Mouse (Mus musculus) B cell, adult 2 months (primary cell): ENCODE data around the gene Slc25a30.
"Not testable (repeated sequence)": the region's sequence is repeated elsewhere in the genome, so short reads cannot be mapped to it uniquely, and the experiment has no call there.

Experiments used
- DNase-seq, 2 experiments: peaks; one replicate each; pipeline ENCODE4 v3.0.0; 2022

The Slc25a30 gene

DNA sequence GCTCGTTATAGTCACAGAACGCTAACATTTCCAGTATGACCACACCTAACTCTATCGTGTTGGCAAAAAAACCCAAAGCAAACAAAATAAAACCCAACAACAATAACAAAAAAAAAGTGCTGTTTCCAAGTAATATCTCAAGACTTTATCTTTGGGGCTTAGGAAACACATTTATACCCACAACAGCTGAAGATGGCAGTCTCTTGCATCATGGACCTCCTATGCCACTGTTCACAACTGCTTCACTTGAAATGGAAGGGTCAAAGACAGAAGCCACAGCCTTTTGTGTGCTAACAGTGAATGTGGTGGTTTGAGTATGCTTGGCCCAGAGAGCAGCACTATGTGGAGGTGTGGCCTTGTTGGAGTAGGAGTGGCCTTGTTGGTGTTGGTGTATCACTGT, 4.5 kb upstream of the Slc25a30 start:
- no peak for DNase-seq

DNA sequence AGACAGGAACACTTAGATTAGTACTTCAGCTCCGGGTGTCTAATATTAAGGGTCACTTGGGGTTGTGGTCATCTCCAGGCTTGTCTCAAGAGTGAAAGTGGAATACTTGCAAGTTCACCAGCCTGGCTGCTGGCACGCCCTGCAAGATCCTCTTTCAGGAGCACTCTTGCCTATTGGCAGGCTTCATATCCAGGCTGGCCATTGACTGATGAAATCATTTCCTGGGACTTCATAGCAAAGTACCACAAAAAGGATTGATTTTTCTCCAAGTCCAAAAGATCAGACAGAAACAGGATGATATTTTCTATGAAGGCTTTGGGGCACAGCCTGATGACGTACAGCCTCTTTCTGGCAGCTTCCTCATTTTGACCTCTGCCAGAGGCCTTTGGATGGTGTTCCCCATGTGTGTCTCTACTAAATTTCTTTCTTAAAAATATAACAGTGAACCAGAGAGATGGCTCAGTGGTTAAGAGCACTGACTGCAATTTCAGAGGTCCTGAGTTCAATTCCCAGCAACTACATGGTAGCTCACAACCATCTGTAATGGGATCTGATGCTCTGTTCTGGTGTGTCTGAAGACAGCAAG, 3.7 kb upstream of the Slc25a30 start:
- no peak for DNase-seq

DNA sequence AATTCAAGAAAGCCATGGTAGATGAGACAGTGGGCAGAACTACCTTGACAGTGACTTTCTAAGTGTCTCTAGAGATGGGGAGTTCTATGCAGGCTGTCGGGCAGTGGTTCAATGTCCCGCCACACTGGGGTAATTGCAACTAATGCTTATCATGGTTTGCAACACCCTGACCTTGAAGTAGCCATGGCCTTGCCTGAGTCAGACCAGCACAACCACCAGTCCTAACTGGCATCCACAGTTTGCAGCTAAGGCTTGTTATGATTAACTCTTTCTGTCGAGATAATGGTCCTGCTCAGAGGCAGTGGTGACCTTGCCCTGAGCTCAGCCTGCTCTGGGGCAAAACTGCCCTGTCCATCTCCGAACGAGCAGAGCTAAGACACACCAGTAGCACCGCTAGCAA, 2.5 kb upstream of the Slc25a30 start:
- no peak for DNase-seq

DNA sequence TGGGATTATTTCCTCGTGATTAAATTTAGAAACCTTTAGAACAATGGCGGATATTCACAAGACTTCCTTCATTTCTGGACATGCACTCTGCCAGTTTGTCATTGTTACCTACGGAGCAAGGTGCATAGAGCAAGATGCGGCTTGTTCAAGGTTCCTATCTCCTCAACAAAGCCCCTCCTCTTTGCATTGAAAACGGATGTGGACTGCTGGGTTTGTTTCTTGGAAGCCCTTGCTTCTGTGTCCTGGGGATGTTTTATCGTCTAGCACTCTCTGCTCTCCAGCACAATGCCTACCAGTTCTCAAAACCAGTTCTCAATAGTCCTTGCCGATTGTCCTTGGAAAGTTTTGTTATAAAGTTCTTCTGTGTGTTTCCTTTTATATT, 948 bp upstream of the Slc25a30 start:
- DNase-seq = no peak

DNA sequence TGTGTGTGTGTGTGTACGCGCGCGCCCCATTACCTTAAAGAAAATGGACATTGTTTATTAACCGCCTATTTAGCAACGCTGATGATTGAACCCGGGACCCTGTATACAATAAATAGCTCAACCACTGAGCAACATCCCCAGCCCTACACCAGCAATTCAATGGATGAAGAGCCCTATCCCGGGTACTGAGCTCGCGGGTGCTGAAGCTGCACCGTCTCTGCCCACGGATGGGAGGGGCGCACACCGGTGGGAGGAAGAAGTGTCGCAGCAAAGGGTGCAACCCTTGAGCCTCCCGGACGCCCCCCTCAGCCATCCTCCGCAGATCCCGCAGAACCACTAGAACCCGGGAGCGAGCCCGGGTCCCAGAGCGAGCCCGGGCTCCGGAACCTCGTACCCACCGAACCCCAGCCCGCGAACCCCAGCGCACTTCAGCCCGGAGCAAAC, 391 bp downstream of the Slc25a30 start:
- DNase-seq = peak; percentile 70 to 72

DNA sequence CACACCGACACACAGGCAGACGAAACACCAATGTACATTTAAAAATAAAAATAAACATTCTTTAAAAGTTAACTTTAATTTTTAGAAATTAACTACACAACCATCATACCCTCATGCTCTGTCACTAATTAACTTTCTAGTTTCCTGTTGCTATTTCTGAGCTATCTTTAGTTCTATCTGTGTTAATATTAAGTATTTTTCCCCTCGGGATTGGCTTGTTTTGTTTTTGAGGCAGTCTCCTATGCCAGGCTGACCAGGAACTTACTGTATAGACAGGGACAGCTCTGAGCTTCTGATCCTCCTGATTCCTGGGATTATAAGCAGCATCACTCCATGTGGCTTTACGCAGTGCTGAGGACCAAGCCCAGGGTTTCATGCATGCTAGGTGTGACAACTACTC, 6.9 kb downstream of the Slc25a30 start:
- no peak for DNase-seq

DNA sequence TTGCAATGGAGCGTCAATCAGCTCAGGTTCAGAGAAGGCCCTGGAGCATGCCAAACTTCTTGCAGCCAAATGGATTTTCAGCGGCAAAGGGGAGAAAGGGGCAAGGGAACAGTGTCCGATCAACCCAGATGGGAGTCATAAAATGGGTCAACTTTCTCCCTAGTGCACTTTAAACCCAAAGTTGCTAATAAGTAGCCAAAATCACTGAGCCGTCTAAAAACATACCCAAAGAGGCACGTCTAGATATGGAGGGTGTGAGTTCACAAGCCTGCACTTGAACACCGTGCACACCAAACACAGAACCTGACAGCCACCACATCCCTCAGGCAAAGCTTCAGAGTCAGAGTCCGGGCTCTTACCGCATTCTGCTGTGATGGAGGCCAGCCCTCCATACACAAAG, 10.2 kb downstream of the Slc25a30 start:
- no peak for DNase-seq

DNA sequence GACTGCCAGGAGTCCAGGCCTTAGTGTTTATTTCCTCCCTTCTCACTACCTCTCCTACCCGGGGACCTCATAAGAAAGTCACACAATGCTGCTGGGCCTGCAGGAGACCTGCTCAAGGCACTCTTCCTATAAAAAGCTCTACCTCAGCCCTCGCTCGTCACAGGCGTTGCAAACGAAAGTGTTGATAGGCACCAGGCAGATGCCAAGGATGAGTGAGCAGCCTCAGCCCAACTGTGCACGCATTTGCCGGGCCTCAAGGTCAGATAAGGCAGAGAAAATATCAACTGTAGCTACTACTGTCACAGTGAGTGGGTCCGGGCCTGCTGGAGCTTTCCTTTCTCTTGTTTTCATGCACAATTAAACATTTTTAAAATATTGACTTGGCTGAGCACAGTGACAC, 13.4 kb downstream of the Slc25a30 start:
- no peak for DNase-seq

DNA sequence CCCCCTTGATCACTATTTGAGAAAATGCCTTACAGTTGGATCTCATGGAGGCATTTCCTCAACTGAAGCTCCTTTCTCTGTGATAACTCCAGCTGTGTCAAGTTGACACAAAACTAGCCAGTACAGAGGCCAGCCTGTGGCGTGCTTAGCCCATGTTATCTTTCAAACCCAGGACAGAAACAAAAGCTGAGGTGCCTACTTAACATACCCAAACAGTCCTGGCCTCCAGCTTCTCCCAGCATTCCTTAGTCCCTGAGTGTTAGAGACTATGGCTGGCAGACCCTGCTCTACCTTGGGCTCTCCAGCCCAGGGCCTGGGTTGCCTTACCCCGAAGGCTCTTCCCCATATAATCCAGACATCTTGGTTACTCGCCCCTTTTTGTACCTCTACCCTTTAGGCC, 14.4 kb downstream of the Slc25a30 start:
- not testable (repeated sequence) for DNase-seq

DNA sequence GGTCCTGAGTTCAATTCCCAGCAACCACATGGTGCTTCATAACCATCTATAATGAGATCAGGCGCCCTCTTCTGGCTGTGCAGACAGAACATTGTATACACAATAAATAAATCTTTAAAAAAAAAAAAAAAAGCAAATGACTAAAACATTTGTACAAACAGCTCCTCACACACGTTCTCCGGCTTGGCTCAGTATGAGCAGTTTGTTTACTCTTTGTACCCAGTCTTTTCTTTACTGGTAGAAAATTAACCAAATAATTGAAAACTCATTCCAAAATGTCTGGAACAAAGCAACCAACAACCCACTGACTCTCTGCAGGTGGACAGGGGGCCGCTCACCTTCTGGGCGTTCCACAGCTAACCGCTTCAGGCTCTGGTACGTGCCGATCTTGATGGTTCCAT, 15.7 kb downstream of the Slc25a30 start:
- peak in 1 of 2 experiments; percentile 12 for DNase-seq

DNA sequence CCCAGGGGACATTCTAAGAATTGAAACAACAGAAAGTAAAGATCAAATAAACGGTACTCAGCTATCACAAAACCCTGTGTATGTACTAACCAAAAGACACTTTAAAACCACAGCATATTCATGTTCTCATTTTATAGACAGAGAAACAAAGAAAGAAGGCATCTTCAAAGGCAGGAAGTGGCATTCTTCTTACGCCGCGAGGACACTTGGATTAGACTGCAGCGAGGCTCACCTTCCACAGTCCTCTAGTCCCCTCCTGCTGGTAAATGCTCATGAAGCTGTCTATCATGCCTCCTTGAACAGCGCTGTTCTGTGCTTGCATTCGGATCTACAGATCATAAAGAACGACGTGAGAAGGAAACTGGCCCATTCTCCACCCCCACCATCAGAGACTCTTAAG, 17.5 kb downstream of the Slc25a30 start:
- DNase-seq = no peak

DNA sequence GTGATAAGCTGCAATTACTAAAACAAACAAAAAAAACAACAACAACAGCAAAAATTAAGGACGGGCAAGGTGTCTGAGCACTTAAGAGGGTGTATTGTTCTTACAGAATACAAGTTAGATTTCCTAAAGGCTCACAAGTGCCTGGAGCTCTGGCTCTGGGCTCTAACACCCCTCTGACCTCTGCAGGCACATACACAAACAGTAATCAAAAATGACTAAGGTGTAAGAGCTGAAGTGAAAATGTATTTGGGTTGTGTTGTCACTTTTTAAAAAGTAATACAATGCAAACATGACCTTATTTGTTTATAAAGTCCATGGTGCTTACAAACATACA, 18.6 kb downstream of the Slc25a30 start:
- no peak for DNase-seq

DNA sequence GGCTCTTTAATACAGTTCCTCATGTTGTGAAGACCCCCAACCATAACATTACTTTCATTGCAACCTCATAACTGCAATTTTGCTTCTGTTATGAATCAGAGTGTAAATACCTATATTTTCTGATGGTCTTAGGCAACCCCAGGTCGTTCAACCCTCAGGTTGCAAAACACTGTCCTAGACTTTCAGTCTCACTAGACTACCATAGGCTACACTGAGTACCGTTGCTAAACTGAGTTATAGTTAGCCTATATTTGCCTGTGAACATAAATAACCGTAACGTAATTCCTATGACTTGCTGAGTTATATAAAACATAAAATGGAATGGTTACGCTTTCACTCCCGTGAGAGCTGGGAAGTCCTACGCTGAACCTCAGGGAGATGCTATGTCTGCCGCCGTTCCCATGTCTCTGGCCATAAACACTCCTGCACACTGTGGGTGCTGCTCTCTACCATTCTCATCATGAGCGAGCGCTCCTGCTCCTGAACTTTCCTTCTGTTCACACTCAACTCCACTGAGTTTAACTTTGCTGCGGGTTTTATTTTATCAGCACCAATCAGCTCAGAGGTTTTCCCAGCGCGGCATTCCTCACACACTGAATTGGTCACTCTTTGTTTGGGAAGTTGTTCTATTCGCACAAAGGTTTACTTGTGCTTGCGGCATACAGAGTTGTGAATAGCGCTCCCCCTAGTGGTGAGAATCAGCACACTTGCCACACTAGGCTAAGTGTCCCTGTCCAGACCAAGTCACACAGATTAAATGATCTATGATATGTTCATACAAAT, 19.2 kb downstream of the Slc25a30 start:
- DNase-seq = peak; percentile 71 to 73

DNA sequence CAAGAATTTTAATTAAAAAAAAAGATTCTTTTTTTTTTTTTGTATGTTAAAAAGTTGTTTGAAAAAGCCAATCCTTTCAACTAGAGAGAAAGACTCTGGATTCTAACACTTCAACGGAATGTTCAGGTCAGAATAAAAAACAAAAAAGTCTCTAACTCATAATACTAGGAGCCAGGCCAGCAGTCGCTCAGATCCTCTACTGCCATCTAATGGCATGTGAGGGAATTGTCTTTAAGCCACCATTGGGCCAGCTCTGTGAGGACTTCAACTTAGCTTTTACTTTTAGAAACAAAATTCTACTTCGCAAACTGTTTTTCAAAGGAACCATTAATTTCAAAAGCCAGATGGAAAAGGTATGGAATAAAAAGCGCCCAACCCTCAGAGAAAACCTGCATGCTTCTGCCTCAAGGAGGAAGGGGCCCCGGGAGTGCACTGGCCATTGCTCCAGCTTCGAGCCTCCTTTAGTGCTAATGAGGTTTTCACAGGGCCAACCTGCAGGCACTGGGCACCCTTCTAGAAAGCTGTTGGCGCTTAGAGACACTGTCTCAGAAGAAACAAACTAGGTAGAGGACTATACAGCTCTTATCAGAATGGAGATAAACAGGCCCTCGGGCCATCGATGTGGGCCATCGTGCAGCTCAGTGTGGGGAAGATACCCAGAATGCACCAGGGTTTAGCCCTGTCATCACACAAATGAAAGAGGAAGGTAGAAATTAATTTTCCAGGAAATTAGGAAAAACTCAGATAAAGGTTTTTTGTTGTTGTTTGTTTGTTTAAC, 25.6 kb downstream of the Slc25a30 start:
- DNase-seq = peak; percentile 55 to 59

DNA sequence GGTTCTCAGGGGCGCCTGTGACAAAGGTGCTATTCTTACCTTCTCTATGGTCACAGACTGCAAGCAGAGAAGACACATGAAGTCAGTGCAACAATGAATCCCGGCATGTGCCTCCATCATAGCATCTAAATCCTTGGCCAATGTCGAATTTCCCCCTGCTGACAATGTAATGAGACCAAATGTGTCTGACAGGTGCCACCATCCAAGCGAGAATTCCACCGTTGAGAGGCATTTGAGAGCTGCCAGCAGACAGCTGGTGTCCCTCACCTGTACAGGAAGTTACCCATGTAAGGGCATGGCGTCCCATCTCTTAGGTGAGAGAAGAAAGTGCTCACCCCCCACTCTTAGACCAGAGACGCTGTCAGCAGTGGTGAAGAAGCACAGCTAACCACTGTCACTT, 28.4 kb downstream of the Slc25a30 start:
- DNase-seq = no peak

DNA sequence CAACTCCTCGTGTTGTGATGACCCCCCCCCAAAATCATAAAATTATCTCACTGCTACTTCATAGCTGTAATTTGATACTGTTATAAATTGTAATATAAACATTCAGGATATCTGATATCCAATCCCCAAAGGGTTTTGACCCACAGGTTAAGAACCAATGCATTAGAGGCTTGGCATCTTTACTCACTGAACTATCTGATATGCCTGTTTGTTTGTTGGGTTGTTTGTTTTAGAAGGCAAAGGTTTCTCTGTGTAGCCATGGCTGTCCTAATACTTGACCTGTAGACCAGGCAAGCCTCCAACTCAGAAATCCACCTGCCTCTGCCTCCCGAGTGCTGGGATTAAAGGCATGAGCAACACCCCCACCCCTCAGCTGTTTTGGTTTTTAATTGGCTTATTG, 29.0 kb downstream of the Slc25a30 start:
- DNase-seq = no peak

DNA sequence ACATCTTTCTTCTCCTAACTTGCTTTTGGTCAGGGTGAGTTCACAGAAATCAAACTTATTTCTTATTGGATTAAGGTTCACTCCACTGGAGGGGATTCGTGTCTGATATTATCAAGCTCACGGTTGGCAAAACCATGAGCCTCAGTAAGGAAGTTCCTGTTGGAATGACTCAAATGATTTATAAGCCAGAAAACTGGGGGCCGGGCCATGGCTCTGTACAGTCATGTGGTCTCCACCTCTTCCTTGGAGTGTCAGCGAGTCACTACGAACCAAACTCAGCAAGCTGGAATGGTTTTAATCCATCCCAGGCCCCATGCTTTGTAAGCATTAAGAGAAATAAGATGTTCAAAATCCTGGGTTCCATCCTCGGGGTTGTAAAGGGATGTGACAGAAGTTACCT, 29.9 kb downstream of the Slc25a30 start:
- DNase-seq = no peak

DNA sequence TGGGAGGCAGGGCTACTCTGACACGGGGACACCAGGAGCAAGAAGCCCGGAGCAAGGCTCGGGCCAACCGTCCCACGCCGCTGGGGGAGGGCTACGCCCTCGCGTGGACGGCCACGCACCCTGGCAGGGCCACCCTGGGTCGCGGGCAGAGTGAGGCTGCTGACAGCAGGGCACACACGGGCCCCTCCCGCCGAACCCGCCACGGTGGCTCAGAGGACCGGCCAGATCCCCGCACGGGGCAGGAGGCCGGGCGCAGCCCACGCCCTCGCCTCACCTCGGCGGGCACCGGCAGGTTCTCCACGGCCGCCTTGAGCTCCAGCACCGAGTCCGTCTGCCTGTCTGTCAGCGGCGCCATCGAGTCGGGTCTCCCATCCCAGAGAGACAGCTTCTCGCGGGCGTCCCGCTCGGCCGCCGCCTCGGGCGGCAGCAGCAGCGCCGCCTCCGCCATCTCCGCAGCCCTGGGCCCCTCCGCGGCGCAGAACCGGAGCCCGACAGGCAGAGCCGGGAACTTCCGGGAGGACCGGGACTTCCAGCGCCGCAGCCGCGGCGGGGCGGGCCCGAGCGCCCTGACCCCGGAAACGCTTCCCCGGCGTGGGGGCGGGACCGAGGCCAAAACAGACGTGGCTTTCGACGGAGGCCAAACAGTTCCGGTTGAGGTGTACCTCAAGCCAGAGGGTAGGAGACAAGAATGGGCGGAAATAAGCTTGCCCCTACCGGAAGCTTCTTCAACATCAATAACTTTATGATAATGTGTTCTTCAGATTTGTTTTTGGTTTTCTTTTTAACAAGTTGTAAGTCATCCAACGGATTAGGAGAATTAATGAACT, 32.6 kb downstream of the Slc25a30 start, which contains the start of gene Cog3:
Gene Cog3 (minus strand): TSS at position 527 of the 827 bp plus-strand sequence.
- peak; percentile 97 to 98 for DNase-seq

DNA sequence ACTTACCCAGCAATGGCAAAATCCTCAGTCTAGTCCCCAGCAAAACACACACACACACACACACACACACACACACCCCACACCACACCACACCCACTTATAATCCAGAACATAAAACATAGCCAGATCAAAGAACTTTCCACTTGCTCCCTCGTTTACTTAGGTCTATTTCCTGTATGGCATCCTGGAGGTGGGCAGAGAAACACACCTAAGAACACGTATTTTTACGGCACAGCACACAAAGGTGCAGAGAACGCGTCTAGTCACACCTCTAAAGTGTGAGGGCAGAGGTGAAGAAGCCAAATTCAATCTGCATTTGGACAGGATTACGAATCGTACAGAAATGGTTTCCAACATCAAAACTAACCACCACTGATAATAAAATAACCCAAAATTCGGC, 33.6 kb downstream of the Slc25a30 start:
- no peak for DNase-seq

DNA sequence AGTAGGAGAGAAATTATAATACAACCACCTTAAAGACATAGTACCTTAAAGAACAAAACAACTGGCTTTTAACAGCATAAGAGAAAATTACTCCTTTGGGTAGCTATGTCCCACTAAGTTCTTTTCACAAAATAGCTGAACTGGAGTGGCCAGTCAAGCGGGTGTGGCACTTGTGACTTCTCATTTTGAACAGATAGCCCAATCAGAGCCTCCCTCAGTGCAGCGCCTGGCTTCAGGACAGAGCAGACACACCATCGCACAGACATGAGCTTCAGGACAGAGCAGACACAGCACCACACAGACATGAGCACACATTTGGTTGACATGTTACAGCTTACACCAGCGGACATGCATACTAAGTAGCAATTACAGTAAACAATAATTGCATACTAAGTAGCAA, 35.8 kb downstream of the Slc25a30 start:
- DNase-seq = no peak

DNA sequence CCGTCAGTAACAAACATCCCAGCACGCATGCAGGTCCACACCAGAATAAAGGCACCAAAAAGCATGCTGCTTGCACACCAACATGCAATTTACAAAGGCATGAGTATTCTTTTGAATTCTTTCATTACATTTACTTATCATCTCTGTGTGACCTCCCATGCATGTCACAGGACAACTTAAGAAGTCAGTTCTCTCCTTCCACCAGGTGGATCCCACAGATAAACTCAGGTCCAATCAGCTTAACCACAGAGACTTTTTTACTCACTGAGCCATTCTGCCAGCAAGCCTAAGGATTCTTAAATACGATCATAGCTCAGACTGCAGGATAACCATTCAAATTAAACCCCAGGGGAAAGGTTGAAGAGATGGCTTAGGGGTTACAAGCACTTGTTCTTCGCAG, 37.7 kb downstream of the Slc25a30 start:
- no peak for DNase-seq

DNA sequence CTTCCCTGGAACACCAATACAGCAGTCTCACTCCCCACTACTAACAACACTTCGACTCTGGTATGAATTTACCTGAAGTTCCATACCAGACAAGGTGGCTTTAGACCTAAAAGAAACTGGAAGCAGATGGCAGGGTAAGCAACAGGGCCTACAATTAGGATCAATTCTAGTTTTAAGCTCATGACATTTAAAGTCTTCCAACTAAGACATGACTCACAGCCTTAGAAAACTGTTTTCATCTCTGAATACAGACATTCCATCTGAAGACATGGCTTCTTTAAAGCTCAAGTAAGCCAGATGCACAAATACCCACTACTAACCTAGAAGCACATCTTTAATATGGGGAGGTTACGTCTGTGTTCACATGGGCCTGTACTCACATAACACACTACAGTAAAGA, 38.9 kb downstream of the Slc25a30 start:
- no peak for DNase-seq

DNA sequence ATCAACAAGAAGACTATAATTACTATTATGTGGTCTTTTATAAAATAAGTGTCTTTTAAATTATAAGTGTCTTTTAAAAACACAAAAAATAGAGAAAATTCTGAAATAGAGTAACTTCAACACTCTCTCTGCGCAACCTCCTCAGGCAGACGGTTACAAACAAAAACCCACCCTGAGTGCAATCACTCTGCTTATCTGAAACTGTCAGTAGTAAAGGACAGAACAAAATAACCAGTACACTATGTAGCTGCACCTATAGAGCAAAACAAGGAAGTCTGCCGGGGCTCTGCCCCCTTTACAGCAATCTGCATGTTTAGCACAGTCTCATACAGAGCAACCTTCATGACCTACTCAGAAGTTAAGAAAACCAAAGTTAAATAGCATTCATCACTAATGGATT, 44.9 kb downstream of the Slc25a30 start:
- no peak for DNase-seq
